Mouse (Mus musculus): ENCODE data around the gene Trmt1. TPM values are rescaled to one million over a fixed set of nuclear protein-coding genes. Genes with fewer than 3 reads are reported as not detected.

Trmt1 gene
- polyA plus RNA-seq, 1 experiment from 2014 or later = 73.3 TPM

DNA sequence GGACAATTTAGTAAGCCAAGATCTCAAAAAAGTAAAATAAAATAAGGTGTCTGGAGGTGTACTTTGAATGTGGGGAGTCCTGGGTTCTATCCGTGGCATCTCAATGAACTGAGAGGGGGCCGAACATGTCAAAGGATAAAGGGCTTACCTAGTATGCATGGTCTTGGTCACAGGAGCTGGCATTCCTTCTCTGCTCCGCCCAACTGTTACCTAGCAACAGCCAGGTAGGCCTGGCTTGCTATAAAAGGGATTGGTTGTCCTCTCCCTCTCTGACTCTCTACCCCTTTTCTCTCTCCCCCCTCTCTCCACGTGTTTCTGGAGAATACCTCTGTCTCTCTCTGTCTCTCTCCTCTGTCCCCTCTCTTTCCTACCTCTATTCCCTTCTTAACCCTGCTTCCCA lies 28.4 kb upstream of the Trmt1 start:
- 52% methylated on average over 4 of the region's 4 CpGs for WGBS
- H3K4me1 ChIP-seq (replicated peaks; ENCODE audit: control insufficient read depth, insufficient read depth, low read length) = peaks cover 48% of the 10 kb centered on the region

DNA sequence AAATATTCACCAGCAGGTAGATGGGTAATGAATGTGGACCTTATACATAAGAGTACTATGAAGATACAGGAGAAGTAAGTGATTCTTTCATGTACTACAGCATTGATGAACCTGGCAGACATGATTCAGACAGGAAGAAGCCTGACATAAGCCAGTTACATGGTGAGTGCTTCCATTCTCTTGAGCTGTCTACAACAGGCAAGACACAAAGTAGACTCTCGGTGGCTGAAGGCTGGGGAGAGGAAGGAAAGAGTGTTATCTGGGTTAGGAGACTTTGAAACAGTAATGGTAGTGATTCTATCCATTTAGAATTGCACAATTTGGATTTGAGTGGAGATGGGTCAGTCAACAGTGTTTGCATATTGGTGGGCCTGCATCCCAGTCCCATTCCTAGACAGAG lies 27.2 kb upstream of the Trmt1 start:
- H3K27me3 ChIP-seq (replicated peaks; ENCODE audit: control insufficient read depth, insufficient read depth, low read length) = no peaks in the 10 kb centered on the region
- H3K27ac ChIP-seq (ENCODE audit: low read length) = no peak overlapping the region
- H3K9ac ChIP-seq (replicated peaks; ENCODE audit: low read depth, low read length) = no peak overlapping the region
- H3K36me3 ChIP-seq (ENCODE audit: control insufficient read depth, insufficient read depth) = no peaks in the 10 kb centered on the region
- H3K4me3 ChIP-seq (replicated peaks; ENCODE audit: low read length) = no peak overlapping the region
- ATAC-seq = no peak
- H3K4me2 ChIP-seq (ENCODE audit: low read length) = no peak overlapping the region
- peaks cover 58% of the 10 kb centered on the region for H3K4me1 ChIP-seq (replicated peaks; ENCODE audit: control insufficient read depth, insufficient read depth, low read length)
- 69% methylated on average over 1 of the region's 1 CpGs for WGBS
- H3K9me3 ChIP-seq (ENCODE audit: control insufficient read depth, low read length) = no peaks in the 10 kb centered on the region

More for the DNA sequence above, 28.4 kb upstream of the Trmt1 start:
- H3K4me3 ChIP-seq (replicated peaks; ENCODE audit: low read length) = no peak overlapping the region
- no peak overlapping the region for H3K4me2 ChIP-seq (ENCODE audit: low read length)
- H3K27me3 ChIP-seq (replicated peaks; ENCODE audit: control insufficient read depth, insufficient read depth, low read length) = no peaks in the 10 kb centered on the region
- H3K36me3 ChIP-seq (ENCODE audit: control insufficient read depth, insufficient read depth) = no peaks in the 10 kb centered on the region
- H3K27ac ChIP-seq (ENCODE audit: low read length) = no peak overlapping the region
- no peak for ATAC-seq
- no peak overlapping the region for H3K9ac ChIP-seq (replicated peaks; ENCODE audit: low read depth, low read length)
- no peaks in the 10 kb centered on the region for H3K9me3 ChIP-seq (ENCODE audit: control insufficient read depth, low read length)

DNA sequence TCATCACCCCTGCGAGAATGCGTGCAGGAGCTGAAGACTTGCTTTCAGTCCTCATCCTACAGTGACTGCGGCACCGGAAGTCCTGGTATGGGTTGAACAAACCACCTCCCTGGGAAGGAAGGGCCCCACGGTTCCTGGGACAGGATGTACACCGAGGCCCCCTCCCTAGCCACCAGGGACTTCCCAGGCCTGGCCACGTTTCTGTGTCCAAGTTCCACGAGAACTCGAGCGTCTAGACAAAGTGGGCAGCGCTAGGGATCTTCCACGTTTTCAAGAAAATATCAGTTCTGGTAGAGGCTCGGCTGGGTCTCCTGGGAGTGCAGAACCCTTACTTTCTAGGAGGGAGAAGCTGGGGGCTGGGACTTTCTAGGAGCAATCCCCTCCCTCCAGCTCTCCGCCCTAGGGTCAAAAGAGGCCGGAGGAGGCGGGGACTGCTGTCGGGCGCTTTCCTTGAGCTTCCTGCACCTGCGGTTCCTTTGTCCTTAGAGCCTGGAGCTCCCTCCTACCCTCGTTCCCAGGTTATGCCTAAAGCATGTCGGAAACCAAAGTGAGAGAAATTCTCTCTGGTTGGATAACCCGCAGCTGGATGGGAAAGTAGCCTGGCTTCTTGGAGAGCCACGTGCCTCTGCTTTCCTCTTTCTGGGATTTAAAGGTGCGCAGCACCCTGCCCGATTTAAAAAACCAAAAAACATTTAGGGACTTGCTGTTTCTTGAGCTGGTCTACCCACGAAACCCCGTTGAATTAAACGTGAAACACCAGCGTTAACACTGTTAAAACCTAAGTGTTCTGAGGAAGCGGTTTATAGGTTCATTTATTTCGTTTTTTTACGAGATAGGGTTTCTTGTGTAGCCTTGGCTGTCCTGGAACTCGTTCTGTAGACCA lies 25.9 kb upstream of the Trmt1 start:
- Histone ChIP-seq H3K36me3 (ENCODE audit: control insufficient read depth, insufficient read depth) (no peaks in the 10 kb centered on the region), H3K4me3 (replicated peaks; ENCODE audit: low read length) (peak overlapping the region; percentile 69), H3K4me2 (ENCODE audit: low read length) (peak overlapping the region; percentile 94), H3K27ac (ENCODE audit: low read length) (peak overlapping the region; percentile 30; the same call in 1 of the 2 replicates), H3K9ac (replicated peaks; ENCODE audit: low read depth, low read length) (peak overlapping the region; percentile 72), H3K4me1 (replicated peaks; ENCODE audit: control insufficient read depth, insufficient read depth, low read length) (peaks cover 60% of the 10 kb centered on the region), H3K27me3 (replicated peaks; ENCODE audit: control insufficient read depth, insufficient read depth, low read length) (no peaks in the 10 kb centered on the region), H3K9me3 (ENCODE audit: control insufficient read depth, low read length) (no peaks in the 10 kb centered on the region)
- 5% methylated on average over 32 of the region's 33 CpGs for WGBS
- ATAC-seq = no peak

DNA sequence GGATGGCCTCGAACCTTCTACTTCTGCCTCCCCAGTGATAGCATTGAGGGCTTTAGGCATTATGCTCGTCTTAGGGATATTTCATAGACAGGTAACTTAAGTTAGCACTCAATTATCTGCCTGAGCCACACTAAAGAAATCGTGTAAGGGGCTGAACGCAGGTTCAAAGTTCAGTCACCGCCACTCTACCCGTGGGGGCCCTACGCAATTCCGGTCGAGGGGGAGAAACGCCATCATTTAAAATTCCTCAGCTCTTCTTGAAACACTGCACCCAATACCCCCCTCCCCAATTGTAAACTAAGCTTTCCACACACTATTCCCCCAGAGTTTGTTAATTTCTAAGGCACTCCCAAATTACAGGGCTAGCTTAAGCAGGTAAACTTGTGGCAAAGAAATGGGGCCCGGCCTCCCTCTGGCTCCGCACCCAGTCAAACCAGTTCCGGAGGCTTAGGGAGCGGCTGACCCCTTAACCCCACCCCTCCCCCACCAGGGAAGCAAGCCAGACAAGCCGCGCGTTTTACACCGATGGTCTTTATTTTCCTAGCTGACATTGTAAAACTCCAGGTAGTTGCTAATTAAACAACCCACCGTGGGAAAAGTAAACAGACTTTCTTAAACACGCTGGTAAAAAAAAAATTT lies 25.2 kb upstream of the Trmt1 start:
- Histone ChIP-seq H3K4me1 (replicated peaks; ENCODE audit: control insufficient read depth, insufficient read depth, low read length) (peaks cover 59% of the 10 kb centered on the region), H3K36me3 (ENCODE audit: control insufficient read depth, insufficient read depth) (no peaks in the 10 kb centered on the region), H3K9ac (replicated peaks; ENCODE audit: low read depth, low read length) (peak overlapping the region; percentile 72), H3K4me2 (ENCODE audit: low read length) (peak overlapping the region; percentile 94), H3K9me3 (ENCODE audit: control insufficient read depth, low read length) (no peaks in the 10 kb centered on the region), H3K4me3 (replicated peaks; ENCODE audit: low read length) (peak overlapping the region; percentile 69), H3K27me3 (replicated peaks; ENCODE audit: control insufficient read depth, insufficient read depth, low read length) (no peaks in the 10 kb centered on the region), H3K27ac (ENCODE audit: low read length) (peak overlapping the region; percentile 14; the same call in 1 of the 2 replicates)
- no peak for ATAC-seq
- WGBS = 3% methylated on average over 20 of the region's 20 CpGs

DNA sequence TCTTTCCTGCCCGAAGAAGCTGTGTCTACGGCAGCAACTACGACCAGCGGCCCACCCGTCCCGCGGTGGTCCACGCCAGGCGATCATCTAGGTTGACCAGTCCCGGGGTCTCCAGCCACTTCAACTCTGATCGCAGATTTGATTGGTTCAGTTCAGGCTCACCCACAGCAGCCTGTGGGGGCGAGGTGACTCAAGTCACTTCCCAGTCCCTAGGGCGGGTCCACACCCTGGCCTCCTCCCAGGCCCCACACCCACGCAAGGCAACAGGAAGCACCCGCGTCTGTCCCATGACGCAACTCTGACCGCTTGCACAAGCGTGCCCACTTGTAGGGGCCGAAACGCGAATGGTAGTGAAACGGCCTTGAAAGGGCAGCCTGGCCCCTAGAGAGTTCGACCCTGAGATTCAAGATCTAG lies 24.6 kb upstream of the Trmt1 start:
- no peak for ATAC-seq
- Histone ChIP-seq H3K4me2 (ENCODE audit: low read length) (peak overlapping the region; percentile 94), H3K27me3 (replicated peaks; ENCODE audit: control insufficient read depth, insufficient read depth, low read length) (no peaks in the 10 kb centered on the region), H3K4me1 (replicated peaks; ENCODE audit: control insufficient read depth, insufficient read depth, low read length) (peaks cover 57% of the 10 kb centered on the region), H3K27ac (ENCODE audit: low read length) (no peak overlapping the region; the same call in 1 of the 2 replicates), H3K9ac (replicated peaks; ENCODE audit: low read depth, low read length) (peak overlapping the region; percentile 72), H3K36me3 (ENCODE audit: control insufficient read depth, insufficient read depth) (no peaks in the 10 kb centered on the region), H3K4me3 (replicated peaks; ENCODE audit: low read length) (peak overlapping the region; percentile 69), H3K9me3 (ENCODE audit: control insufficient read depth, low read length) (no peaks in the 10 kb centered on the region)
- under 1% methylated on average over 24 of the region's 24 CpGs for WGBS

DNA sequence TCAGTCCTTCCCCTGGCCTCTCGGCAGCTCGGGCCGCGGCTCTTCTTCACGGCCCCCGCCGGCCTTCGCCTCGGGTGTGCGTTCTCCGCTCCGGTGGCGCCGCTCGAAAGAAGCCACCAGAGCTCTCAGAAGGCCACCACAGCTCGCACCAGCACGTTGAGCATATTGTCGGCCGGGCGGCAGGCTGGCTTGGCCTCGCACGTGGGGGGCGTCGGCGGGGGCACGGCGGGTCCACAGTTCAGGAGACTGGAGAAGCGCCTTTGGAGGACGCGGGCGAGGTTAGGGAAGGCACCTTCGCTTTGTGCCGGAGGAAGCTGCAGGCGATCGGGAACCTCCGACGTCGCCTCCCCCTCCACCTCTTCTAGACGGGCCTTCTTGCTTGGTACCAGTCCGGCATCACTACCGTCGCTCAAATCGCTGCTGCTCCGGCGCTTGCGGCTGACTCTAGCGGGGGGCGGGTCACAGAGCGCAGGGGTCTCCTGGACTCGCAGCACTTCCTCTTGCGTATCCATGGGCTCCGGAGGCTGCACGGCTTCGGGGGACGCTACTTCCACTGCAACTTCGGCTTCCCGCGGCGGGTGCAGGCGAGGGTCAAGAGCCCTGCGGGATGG lies 24.0 kb upstream of the Trmt1 start:
- Histone ChIP-seq H3K36me3 (ENCODE audit: control insufficient read depth, insufficient read depth) (no peaks in the 10 kb centered on the region), H3K27ac (ENCODE audit: low read length) (peak overlapping the region; percentile 78), H3K4me1 (replicated peaks; ENCODE audit: control insufficient read depth, insufficient read depth, low read length) (peaks cover 52% of the 10 kb centered on the region), H3K4me3 (replicated peaks; ENCODE audit: low read length) (peak overlapping the region; percentile 69), H3K9ac (replicated peaks; ENCODE audit: low read depth, low read length) (peak overlapping the region; percentile 72), H3K27me3 (replicated peaks; ENCODE audit: control insufficient read depth, insufficient read depth, low read length) (no peaks in the 10 kb centered on the region), H3K4me2 (ENCODE audit: low read length) (peak overlapping the region; percentile 94), H3K9me3 (ENCODE audit: control insufficient read depth, low read length) (no peaks in the 10 kb centered on the region)
- ATAC-seq = peak; percentile 11
- WGBS = under 1% methylated on average over 60 of the region's 61 CpGs

DNA sequence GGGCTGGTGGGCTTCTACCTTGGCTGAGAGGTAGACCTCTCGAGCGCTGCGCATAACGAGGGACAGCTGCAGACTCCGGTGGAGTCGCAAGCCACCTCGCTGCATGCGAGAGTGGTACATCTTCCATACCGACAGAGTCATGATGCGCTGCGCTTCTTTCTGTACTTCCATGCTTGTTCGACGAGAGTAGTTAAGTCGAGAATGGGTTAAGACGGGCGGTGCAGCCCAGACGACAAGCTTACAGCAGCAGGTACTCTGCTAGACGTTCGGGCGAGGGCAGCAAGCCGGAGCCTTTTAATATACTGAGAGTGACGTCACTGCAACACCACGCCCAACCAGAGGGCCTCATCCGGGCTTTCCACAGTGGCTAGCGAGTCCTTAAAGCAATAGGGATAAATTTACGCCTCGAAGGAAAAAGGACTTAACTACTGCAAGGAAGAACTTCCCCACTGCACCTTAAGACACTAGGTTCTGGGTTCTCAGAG lies 23.5 kb upstream of the Trmt1 start, which contains the start of gene Ier2:
Gene Ier2, minus strand, starts transcription at position 272 of the 485 bp plus-strand sequence.
- under 1% methylated on average over 27 of the region's 27 CpGs for WGBS
- peak within 1 kb of the TSS; percentile 90 for H3K27ac ChIP-seq (ENCODE audit: low read length)
- H3K9me3 ChIP-seq (ENCODE audit: control insufficient read depth, low read length) = no peaks in the 10 kb centered on the region
- ATAC-seq = peak; percentile 81
- H3K36me3 ChIP-seq (ENCODE audit: control insufficient read depth, insufficient read depth) = no peaks in the 10 kb centered on the region
- H3K4me3 ChIP-seq (replicated peaks; ENCODE audit: low read length) = peak within 1 kb of the TSS; percentile 69
- H3K27me3 ChIP-seq (replicated peaks; ENCODE audit: control insufficient read depth, insufficient read depth, low read length) = no peaks in the 10 kb centered on the region
- H3K4me1 ChIP-seq (replicated peaks; ENCODE audit: control insufficient read depth, insufficient read depth, low read length) = peaks cover 52% of the 10 kb centered on the region
- H3K9ac ChIP-seq (replicated peaks; ENCODE audit: low read depth, low read length) = peak within 1 kb of the TSS; percentile 72
- H3K4me2 ChIP-seq (ENCODE audit: low read length) = peak within 1 kb of the TSS; percentile 94

DNA sequence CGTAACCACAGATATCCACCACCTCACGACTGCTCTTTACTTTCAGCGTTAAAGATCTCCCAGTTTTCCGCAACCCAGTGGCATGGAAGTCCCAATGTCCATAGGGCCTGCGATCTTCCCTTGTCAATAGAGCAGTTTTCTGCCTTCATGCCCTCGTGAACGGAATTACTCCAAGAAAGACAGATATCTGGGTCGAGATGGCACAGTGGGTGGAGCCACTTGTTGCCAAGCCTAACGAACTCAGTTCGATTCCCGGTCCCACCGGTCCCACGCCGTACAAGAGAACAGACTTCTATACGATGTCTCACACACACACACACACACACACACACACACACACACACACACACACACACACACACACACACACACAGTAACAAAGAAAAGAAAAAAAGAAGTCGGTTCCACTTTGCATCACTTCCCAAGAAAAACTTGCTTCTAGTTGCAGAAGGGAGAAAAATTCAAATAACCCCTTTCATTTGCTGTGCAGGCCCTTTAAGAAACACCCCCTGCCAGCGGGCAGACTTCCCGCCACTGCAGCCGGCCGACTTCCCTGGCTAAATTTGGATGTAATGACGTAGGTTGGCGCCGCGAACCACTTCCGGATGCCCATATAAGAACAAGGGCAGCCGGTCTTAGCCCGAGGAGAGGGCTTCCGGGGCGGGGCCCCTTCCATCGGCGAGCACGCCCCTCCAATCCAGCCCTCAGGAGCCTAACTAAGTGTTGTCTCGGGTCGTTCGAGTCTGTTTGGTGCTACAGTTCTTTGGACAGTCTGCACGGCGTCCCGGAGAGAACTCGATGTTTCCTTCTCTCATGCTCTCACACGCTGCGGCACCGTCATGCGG lies 22.4 kb upstream of the Trmt1 start:
- H3K9me3 ChIP-seq (ENCODE audit: control insufficient read depth, low read length) = no peaks in the 10 kb centered on the region
- no peaks in the 10 kb centered on the region for H3K27me3 ChIP-seq (replicated peaks; ENCODE audit: control insufficient read depth, insufficient read depth, low read length)
- peak overlapping the region; percentile 69 for H3K4me3 ChIP-seq (replicated peaks; ENCODE audit: low read length)
- peak overlapping the region; percentile 90 for H3K27ac ChIP-seq (ENCODE audit: low read length)
- peak overlapping the region; percentile 94 for H3K4me2 ChIP-seq (ENCODE audit: low read length)
- H3K4me1 ChIP-seq (replicated peaks; ENCODE audit: control insufficient read depth, insufficient read depth, low read length) = peaks cover 52% of the 10 kb centered on the region
- peak; percentile 77 for ATAC-seq
- no peaks in the 10 kb centered on the region for H3K36me3 ChIP-seq (ENCODE audit: control insufficient read depth, insufficient read depth)
- H3K9ac ChIP-seq (replicated peaks; ENCODE audit: low read depth, low read length) = peak overlapping the region; percentile 75
- 2% methylated on average over 43 of the region's 43 CpGs for WGBS
